Mouse (Mus musculus) B cell, adult 2 months (primary cell): ENCODE data around the gene Fam19a2.
A peak's percentile ranks its signal among the peaks of the same experiment; 100 is the strongest.

ENCODE experiments used
- DNase-seq, 2 experiments: peaks; one replicate each; pipeline ENCODE4 v3.0.0; 2022

Gene Fam19a2

DNA sequence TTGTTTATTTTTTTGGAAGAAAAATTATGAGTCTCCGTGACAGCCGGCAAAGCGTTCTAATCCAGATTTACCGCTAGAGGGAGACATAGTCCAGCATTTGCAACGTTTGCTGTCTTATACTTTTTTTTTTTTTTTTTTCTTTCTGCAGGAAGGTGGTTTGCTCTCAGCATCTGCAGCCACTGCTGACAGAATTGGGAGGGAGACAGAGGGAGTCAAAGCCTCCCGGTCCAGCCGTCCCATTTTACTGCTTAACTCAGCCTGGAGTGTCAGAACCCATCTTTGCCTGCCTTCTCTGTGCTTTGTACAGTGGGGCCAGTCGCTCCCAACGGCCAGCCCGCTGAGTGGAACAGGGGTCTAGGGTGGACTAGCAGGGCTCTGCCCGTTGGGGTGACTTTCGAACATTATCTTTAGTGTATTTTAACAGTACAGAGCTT lies at the start of gene Fam19a2:
Gene Fam19a2, plus strand, starts transcription at position 121 of the 434 bp plus-strand sequence.
- DNase-seq, result peak; percentile 55 to 56

DNA sequence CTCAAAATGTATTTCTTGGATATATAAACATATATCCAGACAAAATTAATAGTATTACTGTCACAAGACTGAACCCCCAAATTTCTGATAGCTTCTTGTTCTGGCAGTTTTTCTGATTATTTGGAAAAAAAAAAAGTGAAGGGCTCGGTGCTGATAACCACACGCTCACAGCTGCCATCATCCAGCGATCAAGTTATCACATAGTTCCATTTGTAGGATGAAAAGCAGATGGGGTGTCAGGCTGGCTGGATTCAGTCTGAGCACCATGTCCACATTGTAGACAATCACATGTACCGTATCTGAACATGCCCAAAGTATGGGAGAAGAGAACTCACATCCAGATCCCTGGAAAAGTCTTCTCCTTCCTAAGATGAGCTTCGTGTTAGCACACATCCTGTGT lies 41.0 kb upstream of the Fam19a2 start:
- no peak for DNase-seq

- DNase-seq, result no peak
Observed at GRCm38 (mm10) chr10:123229420-123229819, 34.4 kb upstream of the Fam19a2 start.

DNA sequence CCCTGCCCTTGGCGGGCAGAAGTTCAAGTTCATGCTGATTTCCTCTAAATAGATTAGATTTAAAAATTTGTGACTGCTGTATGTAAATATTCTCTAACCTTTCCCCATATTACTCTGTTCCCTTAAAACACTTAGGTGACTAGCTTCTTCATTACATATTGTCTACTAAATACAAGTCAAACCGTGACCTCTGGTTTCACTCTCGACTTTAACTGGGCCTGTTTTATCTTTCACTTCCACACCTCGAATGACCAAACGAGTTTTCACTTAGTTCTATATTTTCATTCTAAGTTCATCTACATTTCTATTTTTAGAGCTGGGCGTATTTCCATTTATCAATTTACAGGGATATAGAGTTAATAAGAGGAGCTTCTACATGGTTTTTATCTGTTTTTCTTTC lies 15.7 kb upstream of the Fam19a2 start:
- no peak for DNase-seq

- DNase-seq, result no peak
Observed at GRCm38 (mm10) chr10:123251904-123252303, 11.9 kb upstream of the Fam19a2 start.

DNA sequence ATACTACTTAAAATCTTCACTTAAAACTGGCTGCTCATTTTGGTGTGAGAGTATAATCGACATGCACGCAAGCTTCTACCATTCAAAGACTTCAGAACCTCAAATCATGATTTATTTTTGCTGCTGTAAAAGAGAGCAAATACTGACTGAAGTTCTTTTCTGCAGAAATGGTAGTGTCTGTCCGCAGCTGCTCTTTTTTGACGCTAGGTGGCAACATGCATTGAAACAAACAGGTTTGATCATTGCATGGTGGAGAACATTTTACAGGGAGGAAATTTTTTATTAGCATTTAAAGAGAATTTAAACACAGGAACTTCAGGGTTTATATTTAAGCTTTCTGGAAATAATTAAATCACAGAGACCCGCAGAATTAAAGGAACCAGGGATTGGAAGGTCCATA lies 9.5 kb upstream of the Fam19a2 start:
- DNase-seq, result no peak

DNA sequence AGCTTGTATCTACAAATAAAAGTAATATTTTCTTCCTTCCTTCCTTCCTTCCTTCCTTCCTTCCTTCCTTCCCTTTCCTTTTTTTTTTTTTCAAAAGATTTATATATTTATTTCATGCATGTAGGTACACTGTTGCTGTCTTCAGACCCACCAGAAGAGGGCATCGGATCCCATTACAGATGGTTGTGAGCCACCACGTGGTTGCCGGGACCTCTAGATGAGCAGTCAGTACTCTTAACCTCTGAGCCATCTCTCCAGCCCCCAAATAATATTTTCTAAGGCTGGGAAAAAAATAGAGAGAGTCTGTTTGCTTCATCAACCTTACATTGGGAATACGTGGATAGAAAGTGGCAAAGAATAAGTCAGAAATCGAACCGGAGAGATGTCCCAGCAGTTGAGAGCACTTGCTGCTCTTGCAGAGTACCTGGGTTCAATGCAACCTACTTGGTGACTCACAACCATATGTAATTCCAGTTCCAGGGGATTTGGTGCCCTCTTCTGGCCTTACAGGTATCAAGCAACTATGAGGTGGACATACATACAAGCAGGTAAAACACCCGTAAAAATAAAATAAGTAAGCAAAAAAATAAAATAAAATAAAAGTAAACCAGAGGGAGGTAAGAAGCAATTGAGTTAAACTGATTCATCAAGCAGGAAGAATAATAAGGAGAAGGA lies 8.0 kb upstream of the Fam19a2 start:
- peak in 1 of 2 experiments; percentile 7 for DNase-seq

- DNase-seq, result no peak
Observed at GRCm38 (mm10) chr10:123264461-123265191, 830 bp downstream of the Fam19a2 start.

DNA sequence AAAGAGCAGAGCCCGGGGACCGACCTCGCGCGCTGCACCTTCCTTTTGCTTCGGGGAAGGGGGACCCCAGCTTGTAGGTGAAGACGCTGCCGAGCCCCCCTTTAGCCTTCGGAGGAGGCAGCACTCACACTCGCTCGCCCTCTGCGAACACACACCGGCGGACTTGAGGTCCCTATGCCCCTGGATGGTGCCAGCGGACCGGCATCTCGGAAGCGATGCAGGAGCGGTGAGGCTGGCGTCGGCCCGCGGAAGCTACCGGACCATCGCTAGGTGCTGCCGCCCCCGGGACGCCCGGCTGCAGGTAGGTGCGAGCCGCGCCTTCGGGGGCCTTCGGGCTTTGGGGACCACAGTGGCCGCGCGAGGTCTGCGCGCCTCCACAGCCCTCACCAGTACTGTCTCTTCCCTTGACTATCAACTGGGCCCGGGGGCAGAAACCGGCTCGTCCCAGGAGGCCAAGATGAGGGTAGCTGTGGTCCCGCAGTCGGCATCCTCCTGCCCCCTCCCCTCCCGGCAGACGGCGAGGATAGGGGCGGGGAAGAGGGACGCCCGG lies 1.5 kb downstream of the Fam19a2 start:
- DNase-seq, result no peak

- DNase-seq, result no peak
Observed at GRCm38 (mm10) chr10:123268568-123268967, 4.8 kb downstream of the Fam19a2 start.

DNA sequence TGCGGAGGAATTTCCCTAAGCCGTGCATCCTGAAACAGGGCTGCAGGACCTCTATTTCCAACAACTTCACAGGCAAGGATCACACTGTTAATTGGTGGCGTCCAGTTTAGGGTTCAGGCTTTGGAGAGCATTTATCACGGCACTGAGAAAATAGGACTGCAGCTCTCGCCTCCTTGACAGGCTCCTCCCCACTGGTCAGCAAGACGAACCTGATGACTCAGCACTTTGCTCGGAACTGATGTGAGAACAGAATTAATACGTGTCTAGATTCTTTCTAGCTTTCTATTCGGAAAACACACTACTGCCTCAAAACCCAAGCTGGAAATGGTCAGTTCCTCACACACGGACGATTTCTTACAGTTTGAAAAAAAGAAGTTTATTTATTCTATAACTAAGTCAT lies 10.8 kb downstream of the Fam19a2 start:
- DNase-seq, result no peak

DNA sequence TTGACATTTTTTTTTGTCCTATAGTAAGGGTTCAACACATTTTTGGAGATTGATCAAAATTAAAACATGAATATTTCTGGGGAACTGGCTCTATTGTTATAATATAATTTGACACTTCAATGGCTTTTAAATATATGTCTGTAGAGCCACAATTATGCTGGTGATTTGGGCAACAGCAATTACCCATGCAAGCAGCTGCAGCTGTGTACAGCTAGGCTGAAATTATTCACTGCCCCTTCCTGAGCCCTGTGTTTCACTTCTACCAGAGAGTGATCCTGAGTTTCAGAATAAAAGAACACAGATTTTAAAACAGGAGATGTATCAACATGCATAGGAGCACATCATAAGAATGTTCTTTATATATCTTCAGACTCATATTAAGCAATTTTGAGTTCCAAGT lies 43.5 kb downstream of the Fam19a2 start:
- DNase-seq, result no peak

DNA sequence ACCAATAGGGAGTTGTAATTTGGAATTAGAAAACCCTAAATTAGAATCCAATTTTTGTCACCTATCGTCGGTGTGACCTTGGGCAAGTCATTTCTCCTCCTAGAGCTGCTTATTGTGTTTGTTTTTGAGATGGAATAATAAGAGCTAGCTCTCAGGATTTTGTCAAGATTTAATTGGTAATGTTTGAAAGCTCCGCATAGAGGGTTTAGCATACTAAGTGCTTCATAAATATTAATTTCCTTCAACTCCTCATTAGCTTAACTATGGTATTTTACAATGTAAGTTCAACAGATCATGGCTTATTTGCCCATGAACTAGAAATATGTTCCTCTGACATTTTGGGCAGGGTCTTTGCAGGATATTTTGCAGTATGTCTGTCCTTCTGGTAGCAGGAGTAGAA lies 62.5 kb downstream of the Fam19a2 start:
- DNase-seq, result no peak

GRCm38 (mm10) chr10:123341280-123341679 lies 77.5 kb downstream of the Fam19a2 start:
- DNase-seq, result no peak

DNA sequence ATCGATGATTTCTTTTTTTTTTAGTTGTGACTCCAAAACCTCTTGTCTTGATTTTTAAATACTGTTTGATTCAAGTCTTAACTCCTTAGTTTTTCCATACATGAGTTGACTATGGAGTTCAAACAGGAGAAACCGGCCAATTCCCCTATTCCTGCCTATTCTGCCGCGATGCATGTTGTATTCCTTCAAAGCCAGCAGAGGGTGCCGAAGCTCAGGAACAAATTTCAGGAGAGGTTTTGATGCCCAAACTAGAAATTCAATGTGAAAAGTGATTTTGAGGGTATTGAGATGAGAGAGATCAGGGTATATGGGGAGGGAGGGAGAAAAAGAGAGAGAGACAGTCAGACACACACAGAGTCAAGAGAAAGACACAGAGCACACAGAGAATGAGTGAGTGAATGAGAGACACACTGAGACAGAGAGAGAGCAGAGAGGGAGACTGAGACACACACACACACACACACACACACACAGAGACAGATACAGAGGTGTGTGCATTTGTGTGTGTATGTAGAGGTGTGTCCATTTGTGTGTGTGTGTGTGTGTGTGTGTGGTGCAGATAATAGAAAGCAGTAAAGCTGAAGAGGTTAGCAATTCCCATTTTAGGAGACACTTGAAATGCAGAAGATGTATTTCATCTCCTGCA lies 78.9 kb downstream of the Fam19a2 start:
- DNase-seq, result no peak

DNA sequence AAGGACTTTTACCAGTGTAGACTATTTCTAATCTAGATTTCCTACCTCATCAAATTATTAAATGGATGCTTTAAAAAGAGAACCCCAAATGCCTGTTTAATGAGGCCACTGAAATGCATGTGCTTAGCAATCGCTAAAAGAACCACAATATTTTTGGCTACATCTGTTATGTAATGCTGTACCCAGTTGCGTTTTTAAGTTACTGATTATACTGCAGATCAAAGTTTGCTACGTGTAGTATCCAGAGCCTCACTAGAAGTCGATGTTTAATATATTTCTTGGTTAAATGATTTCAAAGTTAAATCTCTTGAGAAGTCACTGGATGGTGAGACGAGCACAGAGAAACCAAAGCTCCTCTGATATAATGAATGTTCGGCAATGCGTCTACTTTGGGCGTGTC lies 82.5 kb downstream of the Fam19a2 start:
- DNase-seq, result no peak

GRCm38 (mm10) chr10:123353667-123354066 lies 89.9 kb downstream of the Fam19a2 start:
- DNase-seq, result no peak

DNA sequence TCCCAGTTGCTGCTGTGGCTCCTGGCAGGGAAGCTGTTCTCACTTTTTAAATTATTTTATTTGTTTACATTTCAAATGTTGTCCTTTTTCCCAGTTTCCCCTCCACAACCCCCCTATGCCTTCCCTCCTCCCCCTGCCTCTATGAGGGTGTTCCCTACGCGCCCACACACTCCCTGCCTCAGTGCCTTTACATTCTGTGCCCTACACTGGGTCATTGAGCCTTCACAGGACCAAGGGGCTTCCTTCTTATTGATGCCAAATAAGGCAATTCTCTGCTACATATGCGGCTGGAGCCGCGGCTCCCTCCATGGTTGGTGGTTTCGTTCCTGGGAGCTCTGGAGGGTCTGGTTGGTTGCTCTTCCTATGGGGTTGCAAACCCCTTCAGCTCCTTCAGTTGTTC lies 93.2 kb downstream of the Fam19a2 start:
- no peak for DNase-seq

DNA sequence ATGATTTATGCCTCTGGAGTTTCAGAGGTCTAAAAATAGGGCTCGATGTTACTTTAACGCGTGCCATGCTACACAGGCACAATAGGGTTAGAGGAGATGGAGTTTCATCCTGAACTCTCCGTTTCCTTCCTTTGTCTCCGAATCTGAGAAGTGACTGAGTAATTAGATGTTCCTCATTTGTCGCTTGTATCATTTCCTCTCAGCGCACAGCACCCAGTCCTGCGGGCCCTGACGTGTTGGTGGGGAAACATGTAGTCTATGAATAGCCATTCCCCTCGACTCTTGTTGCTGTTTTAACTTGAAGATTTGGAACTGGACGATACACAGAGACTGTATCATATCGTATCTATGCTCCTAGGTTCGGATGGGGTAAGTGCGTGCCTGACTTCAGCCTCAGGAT lies 96.7 kb downstream of the Fam19a2 start:
- no peak for DNase-seq

DNA sequence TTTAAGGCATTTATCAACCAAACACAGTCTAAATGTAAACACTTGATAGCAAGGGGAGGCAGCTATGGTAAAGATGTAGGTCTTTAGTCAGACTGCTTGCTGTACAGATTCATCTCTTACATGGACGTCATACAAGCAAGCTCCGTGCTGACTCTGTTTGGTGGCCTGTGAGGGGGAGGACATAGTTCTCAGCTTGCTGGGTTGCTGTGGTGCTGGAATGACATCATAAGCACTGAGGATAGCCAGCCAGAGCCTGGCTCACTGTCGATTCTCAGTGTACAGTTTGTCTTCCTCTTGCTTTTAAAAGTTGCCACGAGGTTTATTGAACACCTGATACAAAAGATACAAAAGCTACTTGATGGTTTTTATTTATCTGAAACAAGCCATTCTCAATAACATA lies 100.8 kb downstream of the Fam19a2 start:
- no peak for DNase-seq

GRCm38 (mm10) chr10:123367152-123367864 lies 103.5 kb downstream of the Fam19a2 start:
- DNase-seq, result no peak

DNA sequence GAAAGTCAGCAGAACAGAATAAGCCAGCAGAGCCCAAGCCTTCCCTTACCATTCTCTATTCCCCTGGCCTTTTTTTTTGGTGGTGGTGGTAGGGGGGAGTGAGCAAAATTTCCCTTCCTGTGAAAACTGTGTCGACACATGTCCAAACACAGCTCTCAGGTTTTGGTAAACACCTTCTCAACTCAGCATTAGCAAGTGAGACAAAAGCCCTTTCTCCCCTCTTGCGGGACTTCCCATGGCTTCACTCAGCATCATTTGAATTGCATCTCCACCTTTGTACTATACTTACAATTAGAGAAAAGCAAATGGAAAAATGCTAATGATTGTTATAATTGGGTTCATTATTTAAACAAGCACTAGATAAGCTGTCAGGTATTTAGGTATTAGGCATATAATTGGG lies 119.5 kb downstream of the Fam19a2 start:
- DNase-seq, result no peak

DNA sequence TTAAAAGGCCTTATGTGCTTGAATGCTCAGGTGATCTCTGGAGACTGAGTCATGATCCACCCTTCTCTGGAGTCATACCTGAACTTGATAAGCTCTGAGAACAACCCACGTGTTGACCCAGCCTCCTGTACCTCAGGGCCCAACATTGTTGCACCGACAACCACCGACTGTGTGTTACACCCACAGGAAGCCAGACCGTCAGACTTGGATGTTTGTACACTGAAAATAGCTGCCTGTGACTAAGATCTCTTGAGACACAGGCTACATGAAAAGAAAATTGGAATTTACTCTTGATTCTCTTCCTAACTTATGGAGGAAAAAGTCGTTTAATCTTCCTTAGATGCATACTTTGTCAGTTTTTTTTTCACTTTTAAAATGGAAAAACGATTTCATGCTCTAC lies 121.8 kb downstream of the Fam19a2 start:
- no peak for DNase-seq
